Mouse (Mus musculus): Measurements from ENCODE around the gene 1700016C15Rik.

Gene 1700016C15Rik

GRCm38 (mm10) chr1:177729043-177730024 lies at the start of gene 1700016C15Rik:
1700016C15Rik (plus strand) TSS chr1:177729814.
- peak; percentile 64 for DNase-seq (ENCODE audit: inconsistent ontology term)

DNA sequence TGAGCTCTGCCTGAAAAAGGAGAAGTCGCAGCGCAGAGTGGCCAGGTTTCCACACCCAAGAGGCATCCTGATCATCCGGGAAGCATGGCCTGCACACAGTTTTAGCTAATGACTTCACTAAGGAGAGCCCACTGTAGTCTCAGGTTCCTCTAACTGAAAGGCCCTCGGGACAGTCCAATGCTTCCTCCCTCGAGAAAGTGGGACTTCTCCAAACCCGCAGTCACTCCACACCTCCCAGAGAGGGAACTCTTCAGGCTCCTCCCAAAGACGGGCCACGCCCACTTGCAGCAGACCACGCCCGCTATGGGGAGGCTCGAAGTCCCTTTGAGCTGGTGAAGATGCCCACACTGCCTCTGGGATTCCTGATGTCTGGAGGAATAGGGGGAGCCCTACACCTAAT lies 48.4 kb upstream of the 1700016C15Rik start:
- DNase-seq (ENCODE audit: inconsistent ontology term) = no peak

DNA sequence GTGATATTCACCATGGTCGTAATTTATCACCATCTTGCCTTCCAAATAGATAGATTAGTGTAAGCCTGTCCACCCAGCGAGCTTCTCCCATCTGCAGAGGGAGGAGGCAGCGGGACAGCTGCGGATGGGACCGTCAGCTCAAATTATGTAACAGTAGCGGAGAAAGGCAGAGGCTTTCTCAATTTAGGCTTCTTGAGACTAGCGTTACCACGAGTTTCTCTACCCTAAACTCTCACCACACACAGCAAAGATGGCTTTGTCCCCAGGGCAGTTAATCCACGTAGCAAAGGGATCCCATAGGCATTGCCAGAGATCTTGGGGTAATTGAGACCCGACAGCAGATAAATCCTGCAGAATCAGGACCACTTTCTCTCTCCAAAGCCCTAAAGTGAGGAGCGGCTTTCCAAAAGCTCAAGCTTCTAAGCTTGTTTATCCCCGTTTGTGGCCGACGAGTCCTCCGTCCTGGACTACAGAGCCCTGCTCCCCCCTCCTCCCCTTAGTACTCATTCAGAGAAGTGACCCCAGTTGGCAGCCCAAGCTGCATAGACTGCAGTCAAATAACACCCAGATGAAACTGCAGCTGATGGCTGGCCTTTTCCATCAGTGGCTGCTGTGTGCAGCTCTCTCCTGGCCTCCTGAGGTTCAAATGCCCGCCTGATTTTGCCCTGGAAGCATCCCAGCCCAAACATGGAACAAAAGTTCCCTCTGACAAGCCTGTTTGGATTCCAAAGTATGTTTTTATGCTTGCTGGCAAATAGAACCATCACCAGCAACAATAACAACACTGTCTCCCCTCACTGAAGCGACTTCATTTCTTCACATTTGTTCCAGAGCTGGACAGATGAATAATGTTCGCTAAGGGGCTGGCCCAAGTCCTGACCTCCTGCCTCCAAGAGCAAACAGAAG lies 45.4 kb upstream of the 1700016C15Rik start:
- DNase-seq (ENCODE audit: inconsistent ontology term) = peak; percentile 94

- DNase-seq (ENCODE audit: inconsistent ontology term) = peak; percentile 63
Observed at GRCm38 (mm10) chr1:177684901-177685300, 44.7 kb upstream of the 1700016C15Rik start.

GRCm38 (mm10) chr1:177686137-177686536 lies 43.5 kb upstream of the 1700016C15Rik start:
- peak; percentile 38 for DNase-seq (ENCODE audit: inconsistent ontology term)

- DNase-seq (ENCODE audit: inconsistent ontology term) = no peak
Observed at GRCm38 (mm10) chr1:177686982-177687381, 42.6 kb upstream of the 1700016C15Rik start.

- DNase-seq (ENCODE audit: inconsistent ontology term) = no peak
Observed at GRCm38 (mm10) chr1:177692491-177692890, 37.1 kb upstream of the 1700016C15Rik start.

- no peak for DNase-seq (ENCODE audit: inconsistent ontology term)
Observed at GRCm38 (mm10) chr1:177693486-177694252, 35.9 kb upstream of the 1700016C15Rik start.

DNA sequence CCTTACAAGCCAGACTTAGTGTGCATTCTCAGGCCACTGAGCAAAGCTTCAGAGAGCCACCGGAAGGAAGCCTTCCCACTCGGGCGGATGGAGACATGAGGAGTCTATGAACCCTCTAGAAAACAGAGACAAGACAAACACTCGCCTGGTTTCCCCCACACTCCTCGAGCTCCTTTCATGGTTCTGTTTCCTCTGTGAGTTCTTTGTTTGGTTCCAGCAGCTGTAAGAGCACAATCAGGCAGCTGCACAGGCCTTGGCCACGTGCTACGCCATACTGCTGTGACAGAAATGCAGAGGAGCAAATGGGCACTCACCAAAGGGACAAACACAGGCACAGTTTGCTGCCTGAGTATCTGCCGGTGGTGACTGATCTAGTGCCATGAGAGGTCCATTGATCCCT lies 29.1 kb upstream of the 1700016C15Rik start:
- no peak for DNase-seq (ENCODE audit: inconsistent ontology term)

- DNase-seq (ENCODE audit: inconsistent ontology term) = no peak
Observed at GRCm38 (mm10) chr1:177702481-177703146, 27.0 kb upstream of the 1700016C15Rik start.

GRCm38 (mm10) chr1:177703147-177703807 lies 26.3 kb upstream of the 1700016C15Rik start:
- peak; percentile 90 for DNase-seq (ENCODE audit: inconsistent ontology term)

- no peak for DNase-seq (ENCODE audit: inconsistent ontology term)
Observed at GRCm38 (mm10) chr1:177705204-177705603, 24.4 kb upstream of the 1700016C15Rik start.

DNA sequence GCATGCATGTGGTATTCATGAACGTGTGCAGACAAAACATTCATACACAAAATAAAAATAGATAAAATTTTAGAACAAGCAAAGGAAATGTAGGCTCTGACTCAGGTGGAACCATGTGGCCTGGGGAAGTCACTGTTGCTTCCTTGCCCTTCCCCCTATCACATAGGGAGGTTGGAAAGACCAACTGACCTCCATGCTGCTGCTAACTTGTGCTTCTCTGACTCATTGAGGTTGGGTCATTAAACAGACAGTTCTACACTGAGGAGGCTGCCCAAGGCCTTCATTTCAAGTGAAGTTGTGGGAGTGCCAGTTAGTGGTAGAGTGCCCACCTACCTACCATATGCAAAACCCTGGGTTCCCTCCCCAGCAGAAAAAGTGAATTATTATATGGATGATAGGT lies 22.0 kb upstream of the 1700016C15Rik start:
- DNase-seq (ENCODE audit: inconsistent ontology term) = no peak

DNA sequence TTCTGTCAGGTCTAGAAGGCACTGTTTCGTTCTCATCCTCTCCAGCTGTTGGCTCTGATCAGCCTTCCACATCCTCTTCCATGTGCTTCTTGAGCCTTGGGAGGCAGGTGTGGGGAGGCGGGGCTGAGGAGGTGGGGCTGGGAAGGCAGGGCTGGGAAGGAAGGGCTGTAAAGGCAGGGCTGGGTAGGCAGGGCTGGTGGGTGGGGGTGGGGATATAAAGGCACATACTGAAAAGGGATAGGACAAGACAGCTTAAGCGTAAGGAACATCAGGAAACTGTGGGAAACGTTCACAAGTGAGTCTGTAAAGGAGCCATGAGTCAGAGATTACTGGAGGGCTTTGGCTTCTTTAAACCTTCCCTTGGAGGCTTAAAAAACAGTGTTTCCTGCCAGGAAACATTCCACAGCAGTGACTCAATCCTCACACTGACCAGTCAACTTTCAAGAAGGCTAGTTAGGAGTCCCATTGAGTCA lies 21.0 kb upstream of the 1700016C15Rik start:
- peak; percentile 93 for DNase-seq (ENCODE audit: inconsistent ontology term)

- DNase-seq (ENCODE audit: inconsistent ontology term) = no peak
Observed at GRCm38 (mm10) chr1:177711000-177711399, 18.6 kb upstream of the 1700016C15Rik start.

DNA sequence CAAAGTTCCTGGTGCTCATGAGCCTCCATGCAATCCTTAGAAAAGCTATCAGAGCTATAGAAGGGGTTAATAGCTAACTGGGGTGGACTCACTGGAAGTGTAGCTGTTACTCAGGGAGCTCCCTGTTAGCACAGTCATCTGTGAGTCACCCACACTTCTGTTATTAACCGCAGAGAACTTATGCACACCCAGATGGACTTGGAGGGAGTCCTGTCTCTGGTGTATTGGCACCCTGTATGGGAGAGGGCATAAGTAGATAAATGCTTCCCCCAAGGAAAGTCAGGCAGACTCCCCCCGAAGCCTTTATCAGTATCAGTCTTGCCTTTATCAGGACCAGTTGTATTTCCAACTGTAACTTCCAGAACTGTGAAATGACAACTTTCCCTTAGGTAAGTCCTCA lies 18.2 kb upstream of the 1700016C15Rik start:
- DNase-seq (ENCODE audit: inconsistent ontology term) = peak; percentile 86

DNA sequence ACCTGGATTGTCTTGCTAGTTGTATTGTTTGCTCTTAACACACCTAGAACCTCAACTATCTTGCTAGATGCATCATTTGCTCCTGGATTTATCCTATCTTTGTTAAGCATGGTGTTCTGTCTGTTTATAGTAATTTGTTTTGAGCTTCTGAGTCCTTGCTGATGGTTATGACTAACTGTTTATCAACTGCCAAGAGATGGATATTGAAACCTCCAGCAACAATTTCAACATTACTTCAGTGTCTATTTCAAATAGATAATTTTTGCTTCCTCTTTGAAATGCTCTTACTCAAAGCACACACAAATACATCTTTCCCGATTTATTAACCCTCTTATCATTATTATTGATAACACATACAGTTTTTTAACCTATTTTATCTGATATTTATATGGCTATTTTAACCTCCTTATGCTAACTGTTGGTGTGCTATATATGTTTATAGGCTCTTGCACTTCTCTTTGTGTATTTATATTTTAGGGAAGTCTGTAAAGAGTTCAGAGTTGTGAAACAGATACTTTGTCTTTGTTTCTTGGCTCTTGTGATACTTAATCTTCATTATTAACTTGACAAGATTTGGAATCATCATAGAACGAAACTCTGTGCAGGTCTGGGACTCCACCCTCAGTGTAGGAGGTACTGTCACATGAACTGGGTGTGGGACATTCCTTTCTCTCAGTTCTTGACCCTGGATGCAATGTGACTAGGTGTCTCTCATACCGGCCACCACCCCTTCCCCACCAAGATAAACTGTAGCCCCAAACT lies 15.8 kb upstream of the 1700016C15Rik start:
- no peak for DNase-seq (ENCODE audit: inconsistent ontology term)

- no peak for DNase-seq (ENCODE audit: inconsistent ontology term)
Observed at GRCm38 (mm10) chr1:177714397-177715012, 15.1 kb upstream of the 1700016C15Rik start.

DNA sequence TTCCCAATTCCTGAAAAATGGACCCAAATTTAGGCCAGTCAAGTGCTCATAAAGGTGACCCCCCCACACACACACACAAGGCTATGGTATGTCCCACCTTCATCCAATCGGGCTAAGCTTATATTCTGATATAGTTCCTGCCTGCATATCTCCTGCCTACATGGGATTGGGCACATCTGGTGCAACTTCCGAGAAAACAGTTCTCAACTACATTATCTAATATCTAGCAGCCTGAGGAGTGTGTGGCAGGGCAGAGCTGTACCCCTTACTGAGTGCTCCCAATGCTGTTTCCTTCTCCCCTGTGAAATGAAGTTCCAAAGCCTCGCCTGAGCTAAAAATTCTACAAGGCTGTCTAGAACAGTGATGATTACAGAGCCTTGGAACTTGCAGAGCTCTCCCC lies 13.2 kb upstream of the 1700016C15Rik start:
- no peak for DNase-seq (ENCODE audit: inconsistent ontology term)

Measured in Muller cell, postnatal 12 days (primary cell).